Mouse (Mus musculus) CD4-positive naive resting alpha-beta T cell, adult 76 days (primary cell): ENCODE measurements around the gene Ftl1. TPM values are rescaled to one million over a fixed set of nuclear protein-coding genes. Genes with fewer than 3 reads are reported as not detected.

Experiments
- total RNA-seq: library from RNA; stranded (reverse); gene quantifications from one replicate; pipeline ENCODE4 v1.2.4, GENCODE M21; 2023

The Ftl1 gene
- 649 TPM for total RNA-seq

DNA sequence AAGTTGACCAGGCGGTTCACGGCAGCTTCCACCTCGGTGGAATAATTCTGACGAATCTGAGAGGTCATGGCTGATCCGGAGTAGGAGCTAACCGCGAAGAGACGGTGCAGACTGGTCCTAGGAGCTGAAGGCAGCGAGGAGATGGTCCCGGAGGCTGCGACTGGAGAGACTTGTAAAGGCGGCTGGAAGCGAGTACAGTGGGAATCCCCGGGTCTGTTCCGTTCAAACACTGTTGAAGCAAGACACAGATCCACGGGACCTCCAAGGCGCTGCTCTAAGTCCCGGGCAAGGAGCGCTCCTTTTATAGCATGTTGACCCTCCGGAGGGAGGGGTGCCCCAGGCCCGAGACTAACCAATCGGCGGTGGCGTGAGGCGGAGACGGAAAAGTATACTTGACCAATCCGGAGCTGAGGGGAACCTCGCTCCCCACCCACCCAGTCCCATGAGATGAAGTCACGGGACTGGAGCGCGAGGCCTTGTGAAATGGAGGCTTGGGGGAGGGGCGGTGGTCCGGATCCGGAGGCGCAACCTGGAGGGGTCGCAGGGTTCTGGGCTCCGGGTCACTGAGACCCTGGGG is at the start of gene Ftl1:
Gene Ftl1, minus strand, starts transcription at position 321 of the 577 bp plus-strand sequence.

GRCm38 (mm10) chr7:45488293-45489204 is 28.9 kb upstream of the Ftl1 start, which contains the start of gene Dhdh:
TSS of gene Dhdh (minus strand) at chr7:45488805.

GRCm38 (mm10) chr7:45486761-45487415 is 27.2 kb upstream of the Ftl1 start, which contains the start of gene Gm45808:
TSS of gene Gm45808 (minus strand) at chr7:45486811.

DNA sequence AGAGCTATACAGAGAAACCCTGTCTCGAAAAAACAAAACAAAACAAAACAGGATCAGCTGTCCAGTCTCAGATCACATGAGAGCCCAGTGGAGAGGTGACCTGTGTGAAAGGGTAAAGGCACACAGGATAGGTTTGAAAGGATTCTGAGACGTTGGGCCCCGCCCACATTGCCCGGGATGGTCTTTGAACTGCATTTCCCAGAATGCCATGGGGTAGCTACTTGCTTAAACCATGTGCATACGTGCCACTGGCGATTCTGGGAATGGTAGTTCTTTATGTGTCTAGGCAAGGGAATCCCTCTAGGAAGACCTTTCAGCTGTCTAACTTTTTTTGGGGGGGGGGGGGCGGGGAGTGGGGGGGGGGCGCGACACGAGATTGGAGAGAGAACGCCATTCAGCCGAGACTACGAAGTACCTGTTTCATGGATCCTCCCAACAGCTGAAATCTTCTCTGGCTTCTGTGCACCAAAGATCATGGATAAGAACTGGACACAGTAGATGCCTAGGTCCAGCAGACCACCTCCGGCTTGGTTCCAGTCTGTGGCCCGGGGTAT is 21.8 kb upstream of the Ftl1 start, which contains the start of gene Tulp2:
Gene Tulp2, plus strand, starts transcription at position 504 of the 554 bp plus-strand sequence.

DNA sequence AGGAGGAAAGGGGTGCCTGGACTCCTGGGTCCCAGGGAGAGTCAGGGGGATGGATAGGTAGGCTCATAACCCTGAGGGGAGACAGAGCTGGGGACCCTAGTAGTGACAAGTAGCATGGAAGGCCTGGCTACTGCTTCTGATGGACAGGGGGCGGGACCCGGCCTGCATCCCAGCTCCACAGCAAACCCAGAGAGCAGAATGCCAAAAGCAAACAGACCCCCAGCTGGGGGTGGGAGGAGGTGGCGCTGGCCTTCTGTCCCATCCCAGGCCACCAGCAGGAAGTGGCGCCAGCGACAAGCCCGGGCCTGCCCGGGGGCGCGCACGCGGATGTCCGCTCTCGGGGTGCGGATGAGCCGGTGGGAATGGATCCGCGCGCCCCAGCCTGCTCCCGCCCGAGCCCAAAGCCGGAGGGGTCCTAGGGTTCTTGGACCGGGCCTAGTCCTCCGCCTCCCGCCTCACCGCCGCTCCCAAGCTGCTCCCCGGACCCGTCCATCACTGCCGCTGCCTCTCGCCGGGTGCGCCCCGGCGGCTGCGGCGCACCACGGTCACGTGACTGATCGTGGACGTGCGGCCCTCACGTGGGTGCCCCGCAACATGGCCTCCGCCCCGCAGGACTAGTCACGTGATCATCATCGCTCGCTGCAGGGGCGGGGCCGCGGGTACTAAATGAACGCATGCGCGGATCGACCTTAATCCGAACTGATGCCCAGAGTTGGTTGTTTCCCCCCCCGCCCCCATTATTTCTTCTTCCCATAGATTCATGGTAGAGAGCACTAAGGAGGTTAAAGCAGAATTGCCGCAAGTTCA is 6.8 kb upstream of the Ftl1 start, which contains the start of gene Bax:
Gene Bax, minus strand, starts transcription at position 616 of the 807 bp plus-strand sequence.

DNA sequence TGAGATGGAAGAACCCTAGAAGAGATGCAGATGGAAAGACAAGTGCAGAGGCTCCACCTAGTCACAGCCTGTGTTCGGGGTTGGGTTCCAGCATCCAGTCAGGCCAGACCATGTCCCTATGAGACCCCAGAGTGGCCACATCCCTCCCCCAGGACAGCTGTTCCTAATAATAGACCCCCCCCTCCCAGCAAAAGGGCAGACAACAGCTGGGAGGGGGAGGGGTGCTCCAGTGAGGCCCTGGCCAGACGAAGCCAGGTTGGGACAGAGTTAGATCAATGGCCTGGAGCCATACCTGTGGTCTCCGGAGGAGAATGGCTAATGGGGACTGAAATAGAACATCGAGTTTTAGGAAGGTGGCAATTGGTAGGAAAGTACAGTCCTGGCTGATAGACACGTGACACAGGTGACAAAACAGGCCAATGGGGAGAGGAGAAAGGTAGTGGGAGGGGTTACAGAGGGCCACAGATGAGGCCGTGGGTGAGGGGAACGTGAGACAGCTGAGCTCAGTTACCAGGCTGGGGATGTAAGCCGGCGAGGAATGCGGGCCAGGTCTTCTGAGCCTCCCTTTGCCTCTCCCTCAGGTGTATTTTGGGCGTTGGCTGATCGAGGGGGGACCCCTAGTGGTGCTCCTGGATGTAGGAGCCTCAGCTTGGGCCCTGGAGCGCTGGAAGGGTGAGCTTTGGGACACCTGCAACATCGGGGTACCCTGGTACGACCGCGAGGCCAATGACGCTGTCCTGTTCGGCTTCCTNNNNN is 22.0 kb downstream of the Ftl1 start, which contains the start of gene Ruvbl2:
Gene Ruvbl2, minus strand, starts transcription at position 576 of the 756 bp plus-strand sequence.

GRCm38 (mm10) chr7:45434203-45435015 is 25.3 kb downstream of the Ftl1 start, which contains the start of gene Gys1:
TSS of gene Gys1 (plus strand) at chr7:45434844.

DNA sequence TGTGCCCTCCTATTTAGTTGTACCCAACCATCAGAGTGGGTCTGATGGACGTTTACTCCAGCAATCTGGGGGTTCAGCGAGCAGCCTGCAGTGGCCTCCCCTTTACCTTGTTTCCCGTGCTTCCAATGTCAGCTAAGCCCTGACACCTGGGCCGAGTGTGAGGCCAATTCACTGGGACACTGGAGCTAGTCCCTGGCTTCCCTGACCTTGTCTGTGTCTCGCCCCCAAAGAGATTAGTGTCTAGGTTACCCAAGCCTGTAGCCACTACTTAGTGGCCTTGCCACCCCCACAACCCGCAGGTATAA is 39.1 kb downstream of the Ftl1 start, which contains the start of gene Lhb:
Gene Lhb, plus strand, starts transcription at position 206 of the 305 bp plus-strand sequence.

DNA sequence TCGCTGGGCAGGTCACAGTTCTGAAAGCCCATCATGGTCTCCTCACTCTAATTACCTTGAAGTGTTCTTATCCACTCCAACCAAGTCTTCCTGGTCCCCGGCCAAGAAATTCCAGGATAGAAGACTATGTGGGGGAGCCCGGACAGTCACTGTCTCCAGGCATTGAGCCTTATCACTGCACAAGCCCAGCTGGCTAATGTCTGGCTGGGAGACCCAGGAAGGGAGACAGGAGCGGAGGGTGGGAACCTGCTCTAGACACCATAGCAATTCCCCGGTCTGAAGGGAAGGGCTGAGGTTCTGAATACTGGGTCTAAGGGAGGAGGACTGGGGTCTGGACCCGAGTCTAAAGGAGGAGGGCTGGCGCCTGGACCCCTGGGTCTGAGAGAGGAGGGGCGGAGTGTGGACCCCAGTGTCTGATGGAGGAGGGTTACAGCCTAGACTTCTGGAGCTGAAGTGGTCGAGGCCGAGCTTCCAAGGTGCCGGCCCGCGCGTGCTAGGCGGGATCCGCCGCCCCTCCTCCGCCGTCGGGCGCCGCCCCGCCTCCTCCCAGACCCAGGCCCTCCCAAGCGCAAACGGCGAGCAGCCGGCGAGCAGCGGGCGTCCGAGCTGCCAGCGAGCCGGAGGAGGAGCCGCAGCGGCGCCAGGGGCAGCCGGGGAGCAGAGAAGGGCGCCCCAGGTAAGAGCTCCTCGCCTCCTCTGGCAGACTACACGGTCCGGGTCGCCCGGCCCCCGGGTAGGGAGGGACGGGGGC is 46.4 kb downstream of the Ftl1 start, which contains the start of gene Ntf5:
Gene Ntf5, plus strand, starts transcription at position 583 of the 751 bp plus-strand sequence.

Other genes starting within 250 kb of the Ftl1 start
- gene Dkkl1, start 247.7 kb downstream of the Ftl1 start, total RNA-seq, result not detected
- not detected for gene Tead2, start 244.1 kb downstream of the Ftl1 start, total RNA-seq
- gene Cd37, start 220.8 kb downstream of the Ftl1 start, total RNA-seq, result 344 TPM
- gene Slc6a16, start 218.8 kb downstream of the Ftl1 start, total RNA-seq, result not detected
- gene Slc6a21, start 182.4 kb downstream of the Ftl1 start, total RNA-seq, result not detected
- 8.1 TPM for gene Trpm4, start 126.1 kb downstream of the Ftl1 start, total RNA-seq
- not detected for gene Hrc, start 124.6 kb downstream of the Ftl1 start, total RNA-seq
- gene Ppfia3, start 92.9 kb downstream of the Ftl1 start, total RNA-seq, result 0.26 TPM
- not detected for gene Lin7b, start 89.3 kb downstream of the Ftl1 start, total RNA-seq
- gene Snrnp70, start 64.1 kb downstream of the Ftl1 start, total RNA-seq, result 741 TPM
- gene Kcna7, start 54.2 kb downstream of the Ftl1 start, total RNA-seq, result not detected
- gene Ntf5, start 46.2 kb downstream of the Ftl1 start, total RNA-seq, result not detected
- not detected for gene Lhb, start 39.1 kb downstream of the Ftl1 start, total RNA-seq
- gene Gys1, start 25.0 kb downstream of the Ftl1 start, total RNA-seq, result 6.8 TPM
- gene Ruvbl2, start 21.8 kb downstream of the Ftl1 start, total RNA-seq, result 48.1 TPM
- gene Bax, start 7.0 kb upstream of the Ftl1 start, total RNA-seq, result 78.4 TPM
- gene Tulp2, start 22.0 kb upstream of the Ftl1 start, total RNA-seq, result not detected
- not detected for gene Gm45808, start 26.9 kb upstream of the Ftl1 start, total RNA-seq
- 1.8 TPM for gene Dhdh, start 28.9 kb upstream of the Ftl1 start, total RNA-seq
- gene Nucb1, start 50.5 kb upstream of the Ftl1 start, total RNA-seq, result 61.9 TPM
- 681 TPM for gene Ppp1r15a, start 66.4 kb upstream of the Ftl1 start, total RNA-seq
- 1.2 TPM for gene Plekha4, start 66.4 kb upstream of the Ftl1 start, total RNA-seq
- not detected for gene Hsd17b14, start 95.0 kb upstream of the Ftl1 start, total RNA-seq
- 65.6 TPM for gene Bcat2, start 110.3 kb upstream of the Ftl1 start, total RNA-seq
- gene Fgf21, start 155.6 kb upstream of the Ftl1 start, total RNA-seq, result not detected
- gene Fut1, start 157.4 kb upstream of the Ftl1 start, total RNA-seq, result not detected
- gene Izumo1, start 161.9 kb upstream of the Ftl1 start, total RNA-seq, result not detected
- 0.73 TPM for gene Rasip1, start 167.6 kb upstream of the Ftl1 start, total RNA-seq
- not detected for gene Mamstr, start 180.1 kb upstream of the Ftl1 start, total RNA-seq
- gene Fut2, start 206.5 kb upstream of the Ftl1 start, total RNA-seq, result not detected
- not detected for gene Ntn5, start 224.1 kb upstream of the Ftl1 start, total RNA-seq
- not detected for gene Sec1, start 234.5 kb upstream of the Ftl1 start, total RNA-seq
- gene Car11, start 240.0 kb upstream of the Ftl1 start, total RNA-seq, result 8.1 TPM
- 29.5 TPM for gene Dbp, start 245.2 kb upstream of the Ftl1 start, total RNA-seq